Mouse (Mus musculus) yolk sac, embryonic 10.5 days (tissue): ENCODE results near the gene Plb1.

Experiments
- DNase-seq: peaks from one replicate; pipeline ENCODE4 v3.0.0-alpha.2; 2017; ENCODE audit warnings: low spot score

Gene Plb1

GRCm38 (mm10) chr5:32232474-32232873, at the start of gene Plb1:
TSS of gene Plb1 (plus strand) at chr5:32232708.
- DNase-seq = no peak

- no peak for DNase-seq
These were observed 49.5 kb upstream of the Plb1 start for GRCm38 (mm10) chr5:32182885-32183629.

- DNase-seq = no peak
These were observed 44.8 kb upstream of the Plb1 start for GRCm38 (mm10) chr5:32187717-32188116.

GRCm38 (mm10) chr5:32191259-32191658, 41.2 kb upstream of the Plb1 start:
- no peak for DNase-seq

GRCm38 (mm10) chr5:32192016-32192845, 40.3 kb upstream of the Plb1 start:
- no peak for DNase-seq

GRCm38 (mm10) chr5:32194236-32194635, 38.3 kb upstream of the Plb1 start:
- DNase-seq = no peak

GRCm38 (mm10) chr5:32195857-32196609, 36.5 kb upstream of the Plb1 start:
- peak; percentile 45 for DNase-seq

- DNase-seq = peak; percentile 77
These were observed 34.8 kb upstream of the Plb1 start for GRCm38 (mm10) chr5:32197698-32198097.

GRCm38 (mm10) chr5:32199136-32199535, 33.4 kb upstream of the Plb1 start:
- no peak for DNase-seq

- no peak for DNase-seq
These were observed 32.9 kb upstream of the Plb1 start for GRCm38 (mm10) chr5:32199594-32199993.

- no peak for DNase-seq
These were observed 27.9 kb upstream of the Plb1 start for GRCm38 (mm10) chr5:32204653-32205052.

GRCm38 (mm10) chr5:32206726-32207125, 25.8 kb upstream of the Plb1 start:
- DNase-seq = no peak

- no peak for DNase-seq
These were observed 24.0 kb upstream of the Plb1 start for GRCm38 (mm10) chr5:32208460-32208859.

GRCm38 (mm10) chr5:32211011-32211410, 21.5 kb upstream of the Plb1 start:
- no peak for DNase-seq

- DNase-seq = no peak
These were observed 18.8 kb upstream of the Plb1 start for GRCm38 (mm10) chr5:32213746-32214145.

- DNase-seq = no peak
These were observed 17.0 kb upstream of the Plb1 start for GRCm38 (mm10) chr5:32215510-32215909.

- DNase-seq = no peak
These were observed 16.0 kb upstream of the Plb1 start for GRCm38 (mm10) chr5:32216465-32216864.

GRCm38 (mm10) chr5:32217477-32217876, 15.0 kb upstream of the Plb1 start:
- no peak for DNase-seq

GRCm38 (mm10) chr5:32230372-32230771, 2.1 kb upstream of the Plb1 start:
- no peak for DNase-seq

- no peak for DNase-seq
These were observed 6.8 kb downstream of the Plb1 start for GRCm38 (mm10) chr5:32239337-32239736.

- no peak for DNase-seq
These were observed 8.2 kb downstream of the Plb1 start for GRCm38 (mm10) chr5:32240741-32241140.

- no peak for DNase-seq
These were observed 10.9 kb downstream of the Plb1 start for GRCm38 (mm10) chr5:32243286-32243885.
